Mouse (Mus musculus): ENCODE measurements around the gene Pbx1. TPM values are rescaled to one million over a fixed set of nuclear protein-coding genes. Genes with fewer than 3 reads are reported as not detected.
A peak's percentile ranks its signal among the peaks of the same experiment; 100 is the strongest.

Pbx1 gene
- polyA plus RNA-seq, 1 experiment = 141 TPM

DNA sequence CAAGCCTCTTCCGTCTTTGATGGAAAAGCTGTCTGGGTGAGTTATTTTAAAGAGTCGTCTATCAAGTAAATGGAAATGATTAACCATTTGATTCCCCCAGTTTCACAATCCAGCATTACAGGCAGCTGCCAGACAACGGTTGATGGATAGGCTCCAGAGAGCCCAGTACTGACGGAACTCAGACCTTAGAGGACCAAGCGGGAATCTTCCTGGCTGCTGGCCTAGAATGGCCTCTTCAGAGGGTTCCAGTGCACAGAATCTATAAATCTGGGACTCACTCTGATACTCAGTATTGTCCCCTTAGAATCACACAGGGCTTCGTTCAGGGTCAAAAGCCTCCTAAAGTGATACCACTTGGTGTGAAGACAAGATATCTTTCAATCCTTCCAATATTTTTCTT lies 216.6 kb downstream of the Pbx1 start:
- TF ChIP-seq CTCF (IDR thresholded peaks at IDR 0.05; ENCODE audit: borderline replicate concordance, extremely low read depth, insufficient read depth, insufficient read length) (no peak), POLR2A (IDR thresholded peaks at IDR 0.05; ENCODE audit: borderline replicate concordance, extremely low read depth, insufficient read depth, insufficient read length, poor library complexity, severe bottlenecking) (no peak)
- no peak for DNase-seq (ENCODE audit: low read depth)

DNA sequence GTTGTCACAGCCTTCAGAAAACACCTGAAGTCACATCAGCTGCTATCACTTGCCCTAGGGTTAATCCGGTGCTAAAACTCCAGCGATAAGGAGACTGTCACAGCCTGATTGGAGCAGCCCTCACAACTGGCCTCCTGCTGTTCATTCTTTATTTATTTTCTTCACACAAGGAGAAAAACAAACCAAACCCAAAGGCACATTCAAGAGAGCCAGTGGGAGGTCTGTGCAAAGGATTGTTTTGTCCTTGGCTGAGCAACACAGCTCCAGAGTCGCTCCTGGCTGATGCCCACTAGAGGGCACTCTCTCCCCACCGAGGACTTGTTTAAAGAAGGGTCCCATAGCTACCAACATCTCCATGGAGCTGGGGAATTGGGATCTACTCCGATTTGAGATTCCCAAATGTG lies 218.0 kb downstream of the Pbx1 start:
- TF ChIP-seq POLR2A (IDR thresholded peaks at IDR 0.05; ENCODE audit: borderline replicate concordance, extremely low read depth, insufficient read depth, insufficient read length, poor library complexity, severe bottlenecking) (no peak), CTCF (IDR thresholded peaks at IDR 0.05; ENCODE audit: borderline replicate concordance, extremely low read depth, insufficient read depth, insufficient read length) (peak; percentile 98)

DNA sequence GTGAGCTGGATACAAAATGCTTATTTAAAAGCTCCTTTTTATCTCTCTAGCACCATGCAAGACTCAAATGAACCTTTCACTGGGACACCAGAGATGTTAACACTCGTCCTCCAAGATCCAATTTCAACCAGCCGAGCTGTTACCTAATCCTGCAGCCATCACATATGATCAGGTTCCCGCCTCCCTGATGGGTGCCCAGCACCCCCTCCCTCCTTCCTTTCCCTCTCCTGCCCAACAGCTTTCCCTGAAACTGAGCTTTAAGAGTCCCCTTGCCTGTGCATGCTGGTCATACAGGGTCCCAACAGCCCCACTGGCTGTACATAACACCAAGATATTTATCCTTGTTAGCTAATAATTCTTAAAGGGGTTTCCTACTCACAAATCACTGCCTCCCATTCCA lies 218.5 kb downstream of the Pbx1 start:
- peak; percentile 42 for DNase-seq (ENCODE audit: low read depth)
- TF ChIP-seq POLR2A (IDR thresholded peaks at IDR 0.05; ENCODE audit: borderline replicate concordance, extremely low read depth, insufficient read depth, insufficient read length, poor library complexity, severe bottlenecking) (no peak), CTCF (IDR thresholded peaks at IDR 0.05; ENCODE audit: borderline replicate concordance, extremely low read depth, insufficient read depth, insufficient read length) (no peak)

More for the DNA sequence above, 218.0 kb downstream of the Pbx1 start:
- peak; percentile 95 for DNase-seq (ENCODE audit: low read depth)

DNA sequence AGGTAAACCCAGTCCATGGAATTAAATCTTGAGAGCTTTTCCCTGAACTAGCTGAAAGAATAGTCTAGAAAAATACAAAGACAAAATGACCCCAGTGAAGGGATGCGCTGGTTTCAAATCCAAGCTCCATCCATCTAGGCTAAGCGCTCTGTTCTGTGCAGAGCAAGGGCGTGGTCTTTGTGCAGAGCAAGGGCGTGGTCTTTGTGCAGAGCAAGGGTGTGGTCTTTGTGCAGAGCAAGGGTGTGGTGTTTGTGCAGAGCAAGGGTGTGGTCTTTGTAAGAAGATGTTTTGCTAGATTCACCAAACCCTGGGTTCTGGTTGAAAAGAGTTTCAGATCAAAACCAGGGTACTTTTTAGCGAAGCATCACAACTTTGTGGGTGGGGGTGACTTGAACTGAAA lies 221.7 kb downstream of the Pbx1 start:
- TF ChIP-seq POLR2A (IDR thresholded peaks at IDR 0.05; ENCODE audit: borderline replicate concordance, extremely low read depth, insufficient read depth, insufficient read length, poor library complexity, severe bottlenecking) = no peak
- TF ChIP-seq CTCF (IDR thresholded peaks at IDR 0.05; ENCODE audit: borderline replicate concordance, extremely low read depth, insufficient read depth, insufficient read length) = no peak
- DNase-seq (ENCODE audit: low read depth) = no peak

DNA sequence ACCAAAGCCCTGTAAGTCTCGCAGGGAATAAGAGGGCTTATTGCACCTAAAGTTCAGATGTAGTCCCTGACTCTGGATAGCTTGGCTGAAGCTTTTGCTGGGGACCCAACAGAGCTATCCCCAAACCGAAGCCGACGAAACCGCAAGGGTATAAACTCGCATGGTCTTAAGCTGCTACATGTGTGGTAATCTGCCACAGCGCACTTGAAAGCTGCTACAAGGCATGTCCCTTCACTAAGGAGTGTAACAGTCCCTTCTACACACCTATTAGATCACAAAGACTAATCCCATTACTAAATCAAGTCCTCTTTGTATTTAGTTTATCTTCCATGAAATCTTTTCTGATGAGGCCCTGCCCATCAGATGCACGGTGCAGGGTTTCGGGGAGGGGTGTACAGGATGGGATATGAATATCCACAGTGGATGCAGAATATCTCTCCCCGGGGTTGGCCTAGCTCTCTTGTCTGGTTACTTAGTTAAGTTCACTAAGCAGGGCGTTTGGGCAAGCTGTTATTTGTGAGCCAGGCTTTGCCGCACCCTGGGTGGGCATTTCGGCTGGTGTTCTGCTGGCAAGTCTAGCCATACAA lies 231.4 kb downstream of the Pbx1 start:
- DNase-seq (ENCODE audit: low read depth) = peak; percentile 49
- TF ChIP-seq POLR2A (IDR thresholded peaks at IDR 0.05; ENCODE audit: borderline replicate concordance, extremely low read depth, insufficient read depth, insufficient read length, poor library complexity, severe bottlenecking) = no peak
- no peak for TF ChIP-seq CTCF (IDR thresholded peaks at IDR 0.05; ENCODE audit: borderline replicate concordance, extremely low read depth, insufficient read depth, insufficient read length)

DNA sequence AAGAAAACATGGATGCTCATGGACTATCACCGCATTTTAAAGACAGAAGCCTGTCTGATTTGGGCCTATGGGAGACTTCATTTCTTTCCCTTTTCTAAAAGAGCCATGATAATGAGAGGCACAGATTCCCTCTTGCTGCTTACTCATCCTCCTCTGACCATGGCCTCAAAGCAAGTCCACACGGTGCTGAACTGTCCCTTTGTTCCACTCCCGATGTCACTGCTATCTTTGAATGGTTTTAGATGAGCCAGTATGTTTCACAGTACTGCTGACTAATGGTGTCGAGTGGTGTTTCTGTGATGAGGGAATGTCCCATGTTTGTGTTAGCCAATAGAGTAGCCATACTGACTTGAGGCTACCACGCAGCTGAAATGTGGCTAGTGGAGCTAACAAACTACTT lies 233.8 kb downstream of the Pbx1 start:
- DNase-seq (ENCODE audit: low read depth) = no peak
- TF ChIP-seq CTCF (IDR thresholded peaks at IDR 0.05; ENCODE audit: borderline replicate concordance, extremely low read depth, insufficient read depth, insufficient read length) = no peak
- no peak for TF ChIP-seq POLR2A (IDR thresholded peaks at IDR 0.05; ENCODE audit: borderline replicate concordance, extremely low read depth, insufficient read depth, insufficient read length, poor library complexity, severe bottlenecking)

DNA sequence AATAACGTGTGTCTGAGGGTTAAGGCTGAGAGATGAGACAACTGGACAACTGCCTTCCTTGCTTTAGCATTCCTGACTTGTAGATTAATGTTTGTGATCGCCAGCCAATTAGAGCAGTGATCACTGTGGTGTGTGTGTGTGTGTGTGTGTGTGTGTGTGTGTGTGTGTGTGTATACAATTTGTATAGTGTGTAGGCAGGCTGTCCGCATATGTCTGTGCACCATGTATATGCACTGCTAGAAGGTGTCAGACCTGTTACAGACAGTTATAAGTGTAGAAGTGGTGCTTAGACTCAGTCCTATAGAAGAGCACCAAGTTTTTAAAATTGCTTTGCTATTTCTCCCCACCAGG lies 234.2 kb downstream of the Pbx1 start:
- TF ChIP-seq POLR2A (IDR thresholded peaks at IDR 0.05; ENCODE audit: borderline replicate concordance, extremely low read depth, insufficient read depth, insufficient read length, poor library complexity, severe bottlenecking) (no peak), CTCF (IDR thresholded peaks at IDR 0.05; ENCODE audit: borderline replicate concordance, extremely low read depth, insufficient read depth, insufficient read length) (no peak)
- DNase-seq (ENCODE audit: low read depth) = no peak

DNA sequence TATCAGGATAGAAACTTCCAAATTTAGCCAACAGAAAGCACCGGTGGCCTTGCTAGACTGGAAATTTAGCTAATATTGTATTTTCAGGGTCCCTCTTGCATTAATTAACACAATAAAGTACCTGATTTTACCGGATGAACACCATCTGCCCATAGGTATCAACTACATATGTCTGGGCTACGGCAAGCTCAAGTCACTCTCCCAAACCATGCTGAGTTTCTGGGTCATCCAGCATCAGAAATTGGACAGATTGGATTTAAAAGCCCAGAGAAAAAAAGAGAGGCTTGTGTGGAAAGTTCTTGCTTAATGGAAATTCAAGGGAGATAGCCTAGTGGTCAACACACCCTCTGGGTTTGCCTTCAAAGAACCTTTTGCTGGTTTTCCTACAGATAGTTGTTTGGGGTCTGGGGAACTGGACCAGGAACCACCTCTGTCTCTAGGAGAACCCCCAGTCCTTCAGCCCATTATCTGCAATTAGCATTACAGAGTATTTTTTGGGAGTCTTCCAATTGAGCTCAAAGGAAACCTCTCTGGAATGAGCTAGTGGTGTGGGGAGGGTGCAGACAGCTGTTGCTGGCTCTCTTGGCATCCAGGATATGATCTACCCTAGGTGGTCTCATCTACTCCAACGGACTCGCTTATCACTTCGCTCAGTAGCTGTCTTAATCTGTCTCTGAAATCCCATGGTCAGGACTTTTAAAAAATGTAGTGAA lies 234.7 kb downstream of the Pbx1 start:
- TF ChIP-seq POLR2A (IDR thresholded peaks at IDR 0.05; ENCODE audit: borderline replicate concordance, extremely low read depth, insufficient read depth, insufficient read length, poor library complexity, severe bottlenecking) (no peak), CTCF (IDR thresholded peaks at IDR 0.05; ENCODE audit: borderline replicate concordance, extremely low read depth, insufficient read depth, insufficient read length) (no peak)
- DNase-seq (ENCODE audit: low read depth) = no peak

DNA sequence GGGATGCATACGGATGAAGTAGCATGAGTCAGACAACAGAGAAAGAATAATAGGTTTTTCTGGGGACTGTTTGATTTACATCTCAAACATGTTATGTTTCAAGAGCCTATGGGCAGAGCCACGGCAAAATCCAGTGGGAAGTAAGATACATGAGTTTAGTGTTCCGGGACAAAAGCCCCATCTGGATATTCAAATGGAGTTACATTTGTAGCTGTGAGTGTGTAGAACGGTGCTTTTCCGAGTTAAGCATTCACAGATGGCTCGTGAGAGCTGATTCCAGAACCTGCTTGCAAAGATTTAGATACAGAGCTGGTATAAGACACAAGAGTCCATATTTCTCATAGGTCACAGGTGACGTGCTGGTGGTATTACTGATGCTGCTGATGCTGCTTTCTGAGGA lies 238.7 kb downstream of the Pbx1 start:
- peak; percentile 40 for DNase-seq (ENCODE audit: low read depth)
- no peak for TF ChIP-seq POLR2A (IDR thresholded peaks at IDR 0.05; ENCODE audit: borderline replicate concordance, extremely low read depth, insufficient read depth, insufficient read length, poor library complexity, severe bottlenecking)
- TF ChIP-seq CTCF (IDR thresholded peaks at IDR 0.05; ENCODE audit: borderline replicate concordance, extremely low read depth, insufficient read depth, insufficient read length) = no peak

DNA sequence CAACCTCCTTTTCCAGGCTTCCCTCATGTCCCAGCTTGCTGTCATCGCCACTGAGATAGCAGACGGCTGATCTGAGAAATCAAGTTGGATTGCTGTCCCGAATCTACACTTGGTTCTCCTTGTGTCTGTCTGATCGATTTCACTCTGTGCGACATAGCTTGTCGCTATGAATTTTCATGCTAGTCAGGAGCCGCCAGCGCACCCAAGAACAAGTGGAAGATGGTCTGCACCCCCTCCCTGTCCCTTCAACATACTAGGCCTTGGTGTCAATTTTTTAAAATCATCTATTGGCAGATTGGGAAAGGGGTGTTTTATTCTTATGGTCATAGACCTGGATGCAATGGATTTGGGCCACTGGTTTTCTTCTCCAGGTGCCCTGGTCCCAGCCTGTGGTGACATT lies 249.3 kb downstream of the Pbx1 start:
- TF ChIP-seq POLR2A (IDR thresholded peaks at IDR 0.05; ENCODE audit: borderline replicate concordance, extremely low read depth, insufficient read depth, insufficient read length, poor library complexity, severe bottlenecking) (no peak), CTCF (IDR thresholded peaks at IDR 0.05; ENCODE audit: borderline replicate concordance, extremely low read depth, insufficient read depth, insufficient read length) (no peak)
- no peak for DNase-seq (ENCODE audit: low read depth)

DNA sequence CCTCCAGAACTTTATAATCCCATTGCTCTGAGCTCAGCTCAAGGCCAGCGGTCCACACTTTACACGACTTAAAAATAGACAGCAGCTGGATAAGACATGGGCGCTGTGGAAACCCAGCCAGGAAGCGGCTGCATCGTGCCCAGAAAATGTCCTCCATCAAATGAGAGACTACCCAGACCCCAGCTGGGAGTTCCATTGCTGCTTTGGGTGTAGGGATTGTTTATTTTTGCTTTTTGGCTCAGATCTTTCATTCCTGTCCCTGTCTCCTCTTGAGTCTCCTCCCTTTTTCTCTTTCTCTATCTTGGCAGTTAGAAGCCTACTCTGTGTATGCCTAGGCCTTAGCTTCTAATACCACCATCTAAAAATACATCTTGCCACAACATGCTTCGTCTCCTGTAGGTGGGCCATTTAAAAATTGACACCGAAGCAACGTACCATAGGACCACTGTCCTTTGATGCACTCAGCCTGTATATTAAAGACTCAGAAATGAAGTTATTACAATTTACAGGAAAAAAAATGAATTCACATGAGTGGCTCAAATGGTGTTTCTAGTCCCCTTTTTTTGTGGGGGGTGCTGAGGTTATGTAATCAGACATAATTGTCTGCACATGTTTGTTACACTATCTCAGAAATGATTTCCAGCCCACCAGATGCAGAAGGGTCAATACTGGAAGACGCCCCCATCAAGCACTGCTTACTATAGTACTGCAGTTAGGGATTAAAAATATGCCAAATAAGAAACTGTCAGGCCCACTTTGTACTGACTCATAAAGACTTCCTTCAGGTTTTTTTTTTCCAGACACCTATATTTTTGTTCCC lies 251.2 kb downstream of the Pbx1 start:
- TF ChIP-seq CTCF (IDR thresholded peaks at IDR 0.05; ENCODE audit: borderline replicate concordance, extremely low read depth, insufficient read depth, insufficient read length) (no peak), POLR2A (IDR thresholded peaks at IDR 0.05; ENCODE audit: borderline replicate concordance, extremely low read depth, insufficient read depth, insufficient read length, poor library complexity, severe bottlenecking) (no peak)
- peak; percentile 43 for DNase-seq (ENCODE audit: low read depth)

Measured in brain, embryonic 14.5 days (tissue).